Mouse (Mus musculus) cerebellum, adult 8-10 months (tissue): ENCODE measurements around the gene Nup133.
A peak's percentile ranks its signal among the peaks of the same experiment; 100 is the strongest.
"Not testable (repeated sequence)": the region's sequence is repeated elsewhere in the genome, so short reads cannot be mapped to it uniquely, and the experiment has no call there.

Experiments used
- DNase-seq: peaks from one replicate; pipeline ENCODE4 v3.0.0; 2022

Nup133 gene

DNA sequence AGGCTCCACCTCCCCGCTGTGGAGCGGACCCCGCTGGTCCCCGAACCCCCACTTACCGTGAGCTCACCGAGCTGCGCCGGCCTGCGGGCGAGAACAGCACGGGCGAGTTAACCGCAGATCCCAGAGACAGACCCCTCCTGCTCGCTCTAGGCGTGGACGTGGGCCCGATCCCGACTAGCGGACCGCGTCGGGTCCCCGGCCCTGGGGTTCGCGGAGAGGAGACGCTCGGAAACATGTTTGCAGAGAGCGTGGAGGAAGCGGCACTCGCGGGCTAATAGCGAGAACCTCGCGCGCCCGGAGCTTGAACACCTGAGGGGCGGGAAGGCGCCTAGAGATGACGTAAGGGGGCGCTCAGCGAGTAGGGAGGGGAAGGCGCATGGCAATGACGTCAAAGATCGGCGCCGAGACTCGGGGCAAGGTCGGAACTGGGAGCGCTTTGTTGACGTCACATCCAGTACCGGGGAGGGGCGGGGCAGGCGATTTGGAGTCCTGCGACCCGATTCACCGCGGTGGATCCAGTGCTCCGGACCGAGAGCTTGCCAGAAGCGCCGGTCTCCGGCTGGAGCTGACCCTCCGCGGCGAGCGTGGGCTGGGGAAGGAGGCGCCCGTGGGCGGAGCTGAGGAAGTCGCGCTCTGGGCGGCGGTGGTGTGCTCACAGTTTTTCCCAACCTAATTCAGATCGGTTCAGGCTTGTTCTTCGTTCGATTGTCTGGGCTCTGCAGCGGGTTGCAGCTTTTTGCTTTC is at the start of gene Nup133:
Gene Nup133, minus strand, starts transcription at position 324 of the 744 bp plus-strand sequence.
- peak; percentile 100 for DNase-seq

DNA sequence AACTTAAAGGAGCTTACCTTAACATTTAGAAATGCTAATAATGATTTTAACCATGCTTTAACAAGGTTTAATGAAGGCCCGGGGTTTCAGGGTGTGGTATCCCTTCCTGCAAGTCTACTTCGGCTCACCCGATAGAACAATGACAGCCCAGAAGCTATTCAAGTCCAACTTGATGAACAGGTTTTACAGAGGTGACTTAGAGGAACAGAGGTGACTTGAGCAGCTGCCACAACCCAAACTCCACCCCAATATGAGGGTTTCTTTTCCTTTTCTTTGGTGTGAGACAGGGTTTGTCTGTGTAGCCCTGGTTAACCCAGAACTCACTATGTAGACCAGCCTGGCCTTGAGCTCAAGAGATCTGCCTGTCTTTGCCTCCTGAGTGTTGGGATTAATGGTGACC is 44.9 kb upstream of the Nup133 start:
- DNase-seq = no peak

- DNase-seq = no peak
Observed at GRCm38 (mm10) chr8:123993597-123993996, 44.5 kb upstream of the Nup133 start.

DNA sequence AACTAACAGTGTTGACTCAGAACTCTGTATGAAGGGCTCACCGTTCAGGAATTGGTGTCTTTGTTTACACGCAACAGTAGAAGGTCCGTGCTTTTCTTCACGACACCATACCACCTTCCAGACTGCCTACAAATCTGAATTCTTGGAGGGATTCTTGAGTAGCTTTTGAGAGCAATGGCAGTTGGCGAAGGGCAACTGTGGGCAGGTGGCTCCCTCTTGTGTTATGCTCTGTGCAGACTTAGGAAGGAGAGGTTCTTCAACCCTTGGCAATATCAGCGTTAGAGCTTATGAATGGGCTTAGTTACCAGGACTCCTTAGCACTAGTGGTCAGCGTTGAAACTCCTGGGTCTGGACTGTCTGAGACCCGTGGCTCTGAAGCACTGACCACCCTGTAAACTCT is 43.5 kb upstream of the Nup133 start:
- DNase-seq = no peak

GRCm38 (mm10) chr8:123990277-123991049 is 41.4 kb upstream of the Nup133 start:
- DNase-seq = no peak

- DNase-seq = no peak
Observed at GRCm38 (mm10) chr8:123989128-123989527, 40.1 kb upstream of the Nup133 start.

- no peak for DNase-seq
Observed at GRCm38 (mm10) chr8:123988605-123989038, 39.6 kb upstream of the Nup133 start.

- peak; percentile 89 for DNase-seq
Observed at GRCm38 (mm10) chr8:123982826-123983400, 33.8 kb upstream of the Nup133 start, which contains the start of gene Abcb10. Abcb10 (minus strand) TSS chr8:123983122.

DNA sequence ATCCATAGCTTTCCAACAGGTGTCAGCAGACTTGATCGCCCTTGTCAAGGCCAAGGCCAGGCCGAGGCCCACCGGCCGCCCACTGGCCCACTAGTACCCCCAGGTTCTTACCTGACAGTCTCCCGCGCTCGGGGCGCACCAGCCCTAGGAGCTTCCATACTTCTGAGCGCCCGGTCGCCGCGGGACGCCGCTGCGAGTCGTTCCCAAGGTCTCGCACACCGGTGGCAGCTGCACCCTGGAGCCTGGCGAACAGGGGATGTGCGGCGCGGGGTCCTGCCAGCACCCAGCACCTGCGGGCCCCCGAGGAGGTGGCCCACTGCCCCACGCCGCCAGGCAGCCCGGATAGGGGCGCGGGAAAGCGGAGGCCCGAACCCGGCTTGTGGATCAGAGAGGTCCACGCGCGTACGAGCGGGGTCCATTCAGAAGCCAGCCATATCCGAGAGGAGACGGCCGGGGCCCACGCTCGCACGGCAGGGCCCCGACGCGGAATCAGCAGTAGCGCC is 33.3 kb upstream of the Nup133 start:
- peak; percentile 47 for DNase-seq

GRCm38 (mm10) chr8:123981674-123982073 is 32.6 kb upstream of the Nup133 start:
- DNase-seq = peak; percentile 19

- DNase-seq = no peak
Observed at GRCm38 (mm10) chr8:123980239-123980638, 31.2 kb upstream of the Nup133 start.

DNA sequence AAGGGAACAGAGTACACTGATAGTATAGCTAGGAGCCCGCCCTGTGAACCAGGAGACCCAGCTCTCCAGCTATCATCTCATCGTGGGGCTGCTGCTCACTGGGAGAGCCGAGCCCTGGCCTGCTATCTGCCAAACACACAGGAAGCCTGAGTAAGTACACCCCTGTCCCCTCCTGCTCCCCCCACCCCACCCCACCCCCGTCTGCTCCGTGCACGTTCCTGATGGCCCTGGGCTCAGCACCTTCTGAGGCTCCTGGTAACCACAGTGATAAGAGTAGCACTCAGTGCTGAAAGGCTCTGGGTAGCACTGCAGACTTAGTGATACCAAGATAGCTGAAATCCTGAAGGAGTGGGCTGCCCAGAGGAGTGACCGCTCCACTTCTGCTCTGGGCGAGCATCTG is 29.9 kb upstream of the Nup133 start:
- DNase-seq = no peak

GRCm38 (mm10) chr8:123978166-123978838 is 29.2 kb upstream of the Nup133 start:
- DNase-seq = peak; percentile 22

- no peak for DNase-seq
Observed at GRCm38 (mm10) chr8:123977499-123977898, 28.4 kb upstream of the Nup133 start.

DNA sequence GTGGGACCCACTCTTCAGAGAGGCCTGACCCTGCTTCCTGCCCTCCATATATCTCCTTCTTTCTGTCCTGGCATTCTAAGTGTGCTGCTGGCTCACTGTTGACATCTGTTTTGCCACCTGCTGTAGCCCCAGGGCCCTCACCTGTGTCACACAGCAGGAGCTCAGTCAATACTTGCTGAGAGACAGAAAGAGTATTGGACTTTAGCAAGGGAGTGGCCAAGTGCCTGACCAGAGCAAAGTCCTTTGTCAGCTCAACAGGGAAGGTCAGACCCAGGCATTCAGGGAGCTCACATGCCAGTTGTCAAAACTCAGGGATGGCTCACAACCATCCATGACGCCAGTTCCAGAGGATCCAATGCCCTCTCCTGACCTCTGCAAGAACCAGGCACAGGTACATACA is 24.4 kb upstream of the Nup133 start:
- no peak for DNase-seq

GRCm38 (mm10) chr8:123966896-123967295 is 17.8 kb upstream of the Nup133 start:
- DNase-seq = no peak

- no peak for DNase-seq
Observed at GRCm38 (mm10) chr8:123961371-123961770, 12.3 kb upstream of the Nup133 start.

GRCm38 (mm10) chr8:123960556-123960955 is 11.5 kb upstream of the Nup133 start:
- DNase-seq = not testable (repeated sequence)

- DNase-seq = no peak
Observed at GRCm38 (mm10) chr8:123960056-123960455, 11.0 kb upstream of the Nup133 start.

GRCm38 (mm10) chr8:123959473-123959872 is 10.4 kb upstream of the Nup133 start:
- no peak for DNase-seq

GRCm38 (mm10) chr8:123958130-123958529 is 9.1 kb upstream of the Nup133 start:
- no peak for DNase-seq

DNA sequence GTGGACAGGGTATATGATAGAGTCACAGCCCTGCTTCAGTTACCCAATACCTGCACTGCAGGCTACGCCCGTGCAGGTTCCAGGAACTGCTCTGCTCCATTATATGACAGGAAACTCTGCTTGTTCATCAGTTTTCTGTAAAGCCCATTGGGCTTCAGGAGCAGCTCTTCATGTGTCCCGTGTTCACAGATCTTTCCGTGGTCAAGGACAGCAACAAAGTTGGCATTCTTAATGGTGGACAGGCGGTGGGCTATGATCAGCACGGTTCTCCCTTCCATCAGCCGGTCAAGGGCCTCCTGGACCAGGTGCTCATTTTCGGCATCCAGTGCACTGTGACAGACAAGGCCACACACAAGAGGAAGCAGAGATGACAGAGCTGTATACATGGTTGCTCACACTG is 5.2 kb upstream of the Nup133 start:
- no peak for DNase-seq

- no peak for DNase-seq
Observed at GRCm38 (mm10) chr8:123953686-123954085, 4.6 kb upstream of the Nup133 start.
